Mouse (Mus musculus) lung, embryonic 14.5 days (tissue): ENCODE data around the gene Aldoc. TPM values are rescaled to one million over a fixed set of nuclear protein-coding genes. Genes with fewer than 3 reads are reported as not detected.

Experiments
- ATAC-seq: fragments of 200-750 bp; cut with Nextera tagmentation; 2 replicates; pipeline ENCODE4 v1.8.0; 2017; ENCODE audit warnings: mild to moderate bottlenecking, moderate TSS enrichment, moderate library complexity; ENCODE audit not compliant: insufficient read depth
- DNase-seq: peaks from one replicate; pipeline ENCODE4 v3.0.0-alpha.2; 2015
- H3K27ac ChIP-seq: fragments of 300-500 bp; sonication (generic); 2 replicates; pipeline ENCODE4 v1.5.1; 2014; ENCODE audit warnings: low read depth, mild to moderate bottlenecking, moderate library complexity
- H3K27me3 ChIP-seq: fragments of 300-500 bp; sonication (generic); 2 replicates; pipeline ENCODE4 v1.6.1; 2014; ENCODE audit warnings: low read length, control low read depth; ENCODE audit not compliant: insufficient read depth
- H3K36me3 ChIP-seq: fragments of 300-500 bp; sonication (generic); 2 replicates; pipeline ENCODE4 v1.6.1; 2014; ENCODE audit warnings: control low read depth; ENCODE audit not compliant: insufficient read depth
- H3K4me1 ChIP-seq: fragments of 300-500 bp; sonication (generic); 2 replicates; pipeline ENCODE4 v1.6.1; 2014; ENCODE audit warnings: antibody characterized with exemption, control low read depth; ENCODE audit not compliant: insufficient read depth
- H3K4me2 ChIP-seq: fragments of 300-500 bp; sonication (generic); 2 replicates; pipeline ENCODE4 v1.6.1; 2014; ENCODE audit warnings: mild to moderate bottlenecking
- H3K4me3 ChIP-seq: fragments of 300-500 bp; sonication (generic); 2 replicates; pipeline ENCODE4 v1.5.1; 2014; ENCODE audit warnings: low read depth, low read length
- H3K9ac ChIP-seq: fragments of 300-500 bp; sonication (generic); 2 replicates; pipeline ENCODE4 v1.6.1; 2014
- H3K9me3 ChIP-seq: fragments of 300-500 bp; sonication (generic); 2 replicates; pipeline ENCODE4 v1.6.1; 2016; ENCODE audit warnings: low read depth, low read length, control low read depth
- CTCF ChIP-seq: IDR thresholded peaks from 2 replicates; pipeline ENCODE4 v1.5.1; 2016; ENCODE audit warnings: antibody characterized with exemption, low read depth
- whole genome bisulfite sequencing: fragments of 180-500 bp; shearing (Covaris S2); extraction: QIAGEN DNeasy Blood & Tissue Kit; methylation state at CpG from one replicate; pipeline ENCODE4 v1.1.7; 2014; 5-methylcytosine and 5-hydroxymethylcytosine counted together
- polyA plus RNA-seq: library from polyadenylated mRNA; unstranded; fragments of >200 nt; fragmentation: Nextera tagmentation; extraction: Ambion mirVana; gene quantifications from 2 replicates; pipeline ENCODE4 v1.2.1, GENCODE M21; 2014

The Aldoc gene
- polyA plus RNA-seq, 1 experiment from 2014 or later: 4.4 TPM

DNA sequence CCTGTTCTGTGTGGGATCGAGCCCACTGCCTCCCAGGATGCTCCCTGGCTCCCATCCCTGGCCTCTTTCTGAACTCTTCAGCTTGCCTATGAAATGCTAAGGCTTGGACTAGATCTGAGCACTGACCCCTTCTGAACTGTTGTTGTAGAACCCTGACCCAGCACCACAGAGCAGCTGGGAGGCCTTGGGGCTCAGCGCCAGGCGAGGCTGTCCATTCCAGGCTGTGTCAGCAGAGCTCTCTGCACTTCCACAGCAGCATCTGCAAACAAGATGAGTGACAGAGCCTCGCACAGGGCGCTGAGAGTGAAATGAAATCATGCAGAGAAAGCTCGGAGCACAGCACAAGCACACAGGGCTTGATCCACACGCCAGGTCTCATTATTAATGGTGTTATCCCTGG lies 49.8 kb downstream of the Aldoc start:
- no peak overlapping the region for H3K27ac ChIP-seq
- no peak overlapping the region for H3K4me3 ChIP-seq
- H3K9ac ChIP-seq: no peak overlapping the region
- H3K4me1 ChIP-seq: no peaks in the 10 kb centered on the region
- no peak for DNase-seq
- no peak for TF ChIP-seq CTCF
- H3K36me3 ChIP-seq: no peaks in the 10 kb centered on the region
- no peak for ATAC-seq
- WGBS: 32% methylated on average over 7 of the region's 7 CpGs
- no peaks in the 10 kb centered on the region for H3K9me3 ChIP-seq
- H3K27me3 ChIP-seq: no peaks in the 10 kb centered on the region
- no peak overlapping the region for H3K4me2 ChIP-seq

- whole genome bisulfite sequencing: 63% methylated on average over 8 of the region's 8 CpGs
- H3K4me1 ChIP-seq: no peaks in the 10 kb centered on the region
- no peak overlapping the region for H3K9ac ChIP-seq
- H3K4me3 ChIP-seq: no peak overlapping the region
- TF ChIP-seq CTCF: no peak
- H3K9me3 ChIP-seq: no peaks in the 10 kb centered on the region
- no peaks in the 10 kb centered on the region for H3K36me3 ChIP-seq
- DNase-seq (no peak), ATAC-seq (no peak)
- H3K27me3 ChIP-seq: no peaks in the 10 kb centered on the region
- no peak overlapping the region for H3K4me2 ChIP-seq
- H3K27ac ChIP-seq: no peak overlapping the region
Observed at GRCm38 (mm10) chr11:78374147-78374546, 51.4 kb downstream of the Aldoc start.

Other genes starting within 250 kb of the Aldoc start
- gene Eral1, start 242.6 kb upstream of the Aldoc start, polyA plus RNA-seq: 37.5 and 38.5 TPM in 2 replicates
- gene Fam222b, start 228.3 kb upstream of the Aldoc start, polyA plus RNA-seq: 17.8 and 17.9 TPM in 2 replicates
- gene Traf4, start 157.4 kb upstream of the Aldoc start, polyA plus RNA-seq: 73.8 and 75.6 TPM in 2 replicates
- 15.3 and 17.2 TPM in 2 replicates for gene Nek8, start 146.3 kb upstream of the Aldoc start, polyA plus RNA-seq
- 19.2 and 21.6 TPM in 2 replicates for gene Tlcd1, start 146.3 kb upstream of the Aldoc start, polyA plus RNA-seq
- 1,638 and 1,710 TPM in 2 replicates for gene Rpl23a, start 139.4 kb upstream of the Aldoc start, polyA plus RNA-seq
- gene Rab34, start 134.5 kb upstream of the Aldoc start, polyA plus RNA-seq: 140 TPM in 2 replicates
- gene Proca1, start 129.6 kb upstream of the Aldoc start, polyA plus RNA-seq: 2.8 TPM in 2 replicates
- 72.6 and 76.7 TPM in 2 replicates for gene Sdf2, start 77.2 kb upstream of the Aldoc start, polyA plus RNA-seq
- 25.8 and 27.9 TPM in 2 replicates for gene Supt6, start 77.0 kb upstream of the Aldoc start, polyA plus RNA-seq
- 71.2 and 76.8 TPM in 2 replicates for gene 2610507B11Rik, start 61.2 kb upstream of the Aldoc start, polyA plus RNA-seq
- gene BC030499, start 32.1 kb upstream of the Aldoc start, polyA plus RNA-seq: 0.45 and 0.66 TPM in 2 replicates
- gene Spag5, start 21.4 kb upstream of the Aldoc start, polyA plus RNA-seq: 54.2 and 59.8 TPM in 2 replicates
- 69.9 and 76.0 TPM in 2 replicates for gene Pigs, start 5.4 kb downstream of the Aldoc start, polyA plus RNA-seq
- gene Unc119, start 20.5 kb downstream of the Aldoc start, polyA plus RNA-seq: 36.8 and 43.1 TPM in 2 replicates
- gene Foxn1, start 63.6 kb downstream of the Aldoc start, polyA plus RNA-seq: not detected in 2 replicates
- gene Slc13a2, start 99.2 kb downstream of the Aldoc start, polyA plus RNA-seq: not detected in 2 replicates
- gene Slc46a1, start 142.7 kb downstream of the Aldoc start, polyA plus RNA-seq: 13.5 and 14.3 TPM in 2 replicates
- 1.2 and 1.4 TPM in 2 replicates for gene Sarm1, start 174.8 kb downstream of the Aldoc start, polyA plus RNA-seq
- gene Vtn, start 176.1 kb downstream of the Aldoc start, polyA plus RNA-seq: 0.20 and 0.50 TPM in 2 replicates
- gene Sebox, start 180.5 kb downstream of the Aldoc start, polyA plus RNA-seq: not detected in 2 replicates
- 47.0 and 53.3 TPM in 2 replicates for gene Tmem199, start 189.2 kb downstream of the Aldoc start, polyA plus RNA-seq
- 148 and 153 TPM in 2 replicates for gene Poldip2, start 189.2 kb downstream of the Aldoc start, polyA plus RNA-seq
- gene Tnfaip1, start 213.4 kb downstream of the Aldoc start, polyA plus RNA-seq: 82.9 and 85.2 TPM in 2 replicates
- gene Ift20, start 213.4 kb downstream of the Aldoc start, polyA plus RNA-seq: 119 and 134 TPM in 2 replicates
- gene Tmem97, start 227.8 kb downstream of the Aldoc start, polyA plus RNA-seq: 102 and 108 TPM in 2 replicates